Mouse (Mus musculus): ENCODE data around the gene Hfe. TPM values are rescaled to one million over a fixed set of nuclear protein-coding genes. Genes with fewer than 3 reads are reported as not detected.
"Not testable (repeated sequence)": the region's sequence is repeated elsewhere in the genome, so short reads cannot be mapped to it uniquely, and the experiment has no call there.

Gene Hfe
- polyA plus RNA-seq, 1 experiment, result 4.5 TPM

GRCm38 (mm10) chr13:23747081-23747891, 36.6 kb upstream of the Hfe start:
- H3K4me1 ChIP-seq (ENCODE audit: control insufficient read depth, insufficient read depth, low read length), result no peaks in the 10 kb centered on the region; the same call in 1 of the 2 replicates
- H3K27ac ChIP-seq (ENCODE audit: control insufficient read depth, insufficient read depth, low read depth, low read length, poor library complexity), result peak overlapping the region; percentile 98
- WGBS, result 6% methylated on average over 13 of the region's 13 CpGs
- TF ChIP-seq CTCF (IDR thresholded peaks at IDR 0.05; ENCODE audit: control insufficient read depth, insufficient read depth, low read length), result no peak
- peak; percentile 54; the same call in 1 of the 2 replicates for TF ChIP-seq POLR2A (IDR thresholded peaks at IDR 0.05; ENCODE audit: borderline replicate concordance, control insufficient read depth, low read depth, low read length)
- peak overlapping the region; percentile 24 for H3K4me3 ChIP-seq (replicated peaks; ENCODE audit: control insufficient read depth, low read depth, low read length)

GRCm38 (mm10) chr13:23746201-23747080, 35.8 kb upstream of the Hfe start, which contains the start of gene Hist1h2bb:
Hist1h2bb (plus strand) TSS chr13:23746734.
- WGBS, result under 1% methylated on average over 44 of the region's 58 CpGs
- H3K4me3 ChIP-seq (replicated peaks; ENCODE audit: control insufficient read depth, low read depth, low read length), result peak within 1 kb of the TSS; percentile 69
- TF ChIP-seq POLR2A (IDR thresholded peaks at IDR 0.05; ENCODE audit: borderline replicate concordance, control insufficient read depth, low read depth, low read length), result peak; percentile 93
- H3K4me1 ChIP-seq (ENCODE audit: control insufficient read depth, insufficient read depth, low read length), result not testable (repeated sequence)
- H3K27ac ChIP-seq (ENCODE audit: control insufficient read depth, insufficient read depth, low read depth, low read length, poor library complexity), result peak within 1 kb of the TSS; percentile 100

- TF ChIP-seq CTCF (IDR thresholded peaks at IDR 0.05; ENCODE audit: control insufficient read depth, insufficient read depth, low read length), result no peak
- TF ChIP-seq POLR2A (IDR thresholded peaks at IDR 0.05; ENCODE audit: borderline replicate concordance, control insufficient read depth, low read depth, low read length), result peak; percentile 90; the same call in 1 of the 2 replicates
- no peaks in the 10 kb centered on the region; the same call in 1 of the 2 replicates for H3K4me1 ChIP-seq (ENCODE audit: control insufficient read depth, insufficient read depth, low read length)
Observed at GRCm38 (mm10) chr13:23745381-23746161, 34.9 kb upstream of the Hfe start, which contains the start of gene Hist1h3c. Hist1h3c (minus strand) TSS chr13:23745602.

GRCm38 (mm10) chr13:23744421-23745380, 34.0 kb upstream of the Hfe start:
- H3K4me1 ChIP-seq (ENCODE audit: control insufficient read depth, insufficient read depth, low read length), result no peaks in the 10 kb centered on the region; the same call in 1 of the 2 replicates
- WGBS, result 3% methylated on average over 23 of the region's 36 CpGs
- H3K4me3 ChIP-seq (replicated peaks; ENCODE audit: control insufficient read depth, low read depth, low read length), result peak overlapping the region; percentile 67
- TF ChIP-seq POLR2A (IDR thresholded peaks at IDR 0.05; ENCODE audit: borderline replicate concordance, control insufficient read depth, low read depth, low read length) (no peak; the same call in 1 of the 2 replicates), CTCF (IDR thresholded peaks at IDR 0.05; ENCODE audit: control insufficient read depth, insufficient read depth, low read length) (no peak)
- H3K27ac ChIP-seq (ENCODE audit: control insufficient read depth, insufficient read depth, low read depth, low read length, poor library complexity), result peak overlapping the region; percentile 82

More at GRCm38 (mm10) chr13:23745381-23746161, 34.9 kb upstream of the Hfe start, which contains the start of gene Hist1h3c:
- WGBS, result under 1% methylated on average over 28 of the region's 28 CpGs
- Histone ChIP-seq H3K4me3 (replicated peaks; ENCODE audit: control insufficient read depth, low read depth, low read length) (peak within 1 kb of the TSS; percentile 69), H3K27ac (ENCODE audit: control insufficient read depth, insufficient read depth, low read depth, low read length, poor library complexity) (peak within 1 kb of the TSS; percentile 100)

GRCm38 (mm10) chr13:23743963-23744362, 33.3 kb upstream of the Hfe start:
- peak overlapping the region; percentile 18; the same call in 1 of the 2 replicates for H3K27ac ChIP-seq (ENCODE audit: control insufficient read depth, insufficient read depth, low read depth, low read length, poor library complexity)
- WGBS, result 65% methylated on average over 4 of the region's 4 CpGs
- no peak for TF ChIP-seq POLR2A (IDR thresholded peaks at IDR 0.05; ENCODE audit: borderline replicate concordance, control insufficient read depth, low read depth, low read length)
- no peak for TF ChIP-seq CTCF (IDR thresholded peaks at IDR 0.05; ENCODE audit: control insufficient read depth, insufficient read depth, low read length)
- no peaks in the 10 kb centered on the region; the same call in 1 of the 2 replicates for H3K4me1 ChIP-seq (ENCODE audit: control insufficient read depth, insufficient read depth, low read length)
- H3K4me3 ChIP-seq (replicated peaks; ENCODE audit: control insufficient read depth, low read depth, low read length), result peak overlapping the region; percentile 35

GRCm38 (mm10) chr13:23743215-23743614, 32.6 kb upstream of the Hfe start:
- WGBS, result 84% methylated on average over 5 of the region's 5 CpGs
- Histone ChIP-seq H3K4me3 (replicated peaks; ENCODE audit: control insufficient read depth, low read depth, low read length) (no peak overlapping the region), H3K4me1 (ENCODE audit: control insufficient read depth, insufficient read depth, low read length) (no peaks in the 10 kb centered on the region; the same call in 1 of the 2 replicates), H3K27ac (ENCODE audit: control insufficient read depth, insufficient read depth, low read depth, low read length, poor library complexity) (peak overlapping the region; percentile 46; the same call in 1 of the 2 replicates)
- TF ChIP-seq CTCF (IDR thresholded peaks at IDR 0.05; ENCODE audit: control insufficient read depth, insufficient read depth, low read length) (no peak), POLR2A (IDR thresholded peaks at IDR 0.05; ENCODE audit: borderline replicate concordance, control insufficient read depth, low read depth, low read length) (no peak)
